Mouse (Mus musculus): ENCODE measurements around the gene C1qa. TPM values are rescaled to one million over a fixed set of nuclear protein-coding genes. Genes with fewer than 3 reads are reported as not detected.
A peak's percentile ranks its signal among the peaks of the same experiment; 100 is the strongest.

Gene C1qa
- 39.4 and 41.2 TPM in 2 replicates for polyA plus RNA-seq (2015; fragmentation: Nextera tagmentation; extraction: Ambion mirVana)

- TF ChIP-seq CTCF (IDR thresholded peaks at IDR 0.05) (no peak), EP300 (IDR thresholded peaks at IDR 0.05) (no peak)
- no peak within 1 kb of the TSS for H3K27ac ChIP-seq (ENCODE audit: low read length)
Measured at GRCm38 (mm10) chr4:136898637-136899036, at the start of gene C1qa. Gene C1qa, minus strand, starts transcription at chr4:136898803.

GRCm38 (mm10) chr4:136945397-136945796 lies 46.8 kb upstream of the C1qa start:
- DNase-seq (ENCODE audit: low spot score) (no peak), ATAC-seq (no peak)
- Histone ChIP-seq H3K4me3 (ENCODE audit: low read depth, low read length) (no peak overlapping the region), H3K4me1 (ENCODE audit: insufficient read depth, low read depth, low read length) (no peaks in the 10 kb centered on the region), H3K36me3 (ENCODE audit: insufficient read depth, low read length) (no peaks in the 10 kb centered on the region), H3K27me3 (replicated peaks; ENCODE audit: insufficient read depth, low read length) (0 out of 2 replicates have a peak, but pooled peaks cover 5% of the 10 kb centered on the region), H3K4me2 (replicated peaks; ENCODE audit: low read depth, low read length) (no peak overlapping the region), H3K27ac (ENCODE audit: low read length) (no peak overlapping the region), H3K9me3 (ENCODE audit: low read length) (no peaks in the 10 kb centered on the region), H3K9ac (replicated peaks; ENCODE audit: low read depth) (no peak overlapping the region)
- WGBS, result 61% methylated on average over 17 of the region's 17 CpGs
- TF ChIP-seq CTCF (IDR thresholded peaks at IDR 0.05) (no peak), EP300 (IDR thresholded peaks at IDR 0.05) (no peak)

More at GRCm38 (mm10) chr4:136898637-136899036, at the start of gene C1qa:
- Histone ChIP-seq H3K9ac (replicated peaks; ENCODE audit: low read depth) (no peak within 1 kb of the TSS), H3K4me1 (ENCODE audit: insufficient read depth, low read depth, low read length) (no peaks in the 10 kb centered on the region), H3K4me3 (ENCODE audit: low read depth, low read length) (no peak within 1 kb of the TSS), H3K9me3 (ENCODE audit: low read length) (no peaks in the 10 kb centered on the region), H3K27me3 (replicated peaks; ENCODE audit: insufficient read depth, low read length) (0 out of 2 replicates have a peak, but pooled peaks cover 5% of the 10 kb centered on the region), H3K4me2 (replicated peaks; ENCODE audit: low read depth, low read length) (no peak within 1 kb of the TSS), H3K36me3 (ENCODE audit: insufficient read depth, low read length) (no peaks in the 10 kb centered on the region)
- 63% methylated on average over 9 of the region's 9 CpGs for WGBS
- no peak for ATAC-seq
- no peak for DNase-seq (ENCODE audit: low spot score)

GRCm38 (mm10) chr4:136944558-136945350 lies 46.2 kb upstream of the C1qa start:
- ATAC-seq, result no peak
- DNase-seq (ENCODE audit: low spot score), result no peak
- no peak overlapping the region for H3K27ac ChIP-seq (ENCODE audit: low read length)

GRCm38 (mm10) chr4:136943175-136943574 lies 44.6 kb upstream of the C1qa start:
- Histone ChIP-seq H3K4me2 (replicated peaks; ENCODE audit: low read depth, low read length) (no peak overlapping the region), H3K9ac (replicated peaks; ENCODE audit: low read depth) (no peak overlapping the region), H3K27ac (ENCODE audit: low read length) (no peak overlapping the region), H3K9me3 (ENCODE audit: low read length) (no peaks in the 10 kb centered on the region), H3K4me1 (ENCODE audit: insufficient read depth, low read depth, low read length) (no peaks in the 10 kb centered on the region), H3K27me3 (replicated peaks; ENCODE audit: insufficient read depth, low read length) (0 out of 2 replicates have a peak, but pooled peaks cover 5% of the 10 kb centered on the region), H3K36me3 (ENCODE audit: insufficient read depth, low read length) (no peaks in the 10 kb centered on the region), H3K4me3 (ENCODE audit: low read depth, low read length) (no peak overlapping the region)
- no peak for DNase-seq (ENCODE audit: low spot score)
- WGBS, result 14% methylated on average over 13 of the region's 13 CpGs
- ATAC-seq, result no peak
- no peak for TF ChIP-seq CTCF (IDR thresholded peaks at IDR 0.05)
- no peak for TF ChIP-seq EP300 (IDR thresholded peaks at IDR 0.05)

More at GRCm38 (mm10) chr4:136944558-136945350, 46.2 kb upstream of the C1qa start:
- Histone ChIP-seq H3K4me2 (replicated peaks; ENCODE audit: low read depth, low read length) (no peak overlapping the region), H3K9me3 (ENCODE audit: low read length) (no peaks in the 10 kb centered on the region), H3K9ac (replicated peaks; ENCODE audit: low read depth) (no peak overlapping the region), H3K4me3 (ENCODE audit: low read depth, low read length) (no peak overlapping the region), H3K27me3 (replicated peaks; ENCODE audit: insufficient read depth, low read length) (0 out of 2 replicates have a peak, but pooled peaks cover 5% of the 10 kb centered on the region), H3K36me3 (ENCODE audit: insufficient read depth, low read length) (no peaks in the 10 kb centered on the region), H3K4me1 (ENCODE audit: insufficient read depth, low read depth, low read length) (no peaks in the 10 kb centered on the region)
- WGBS, result 77% methylated on average over 11 of the region's 11 CpGs
- no peak for TF ChIP-seq CTCF (IDR thresholded peaks at IDR 0.05)
- TF ChIP-seq EP300 (IDR thresholded peaks at IDR 0.05), result no peak

GRCm38 (mm10) chr4:136942761-136943160 lies 44.2 kb upstream of the C1qa start:
- no peak for DNase-seq (ENCODE audit: low spot score)
- Histone ChIP-seq H3K4me1 (ENCODE audit: insufficient read depth, low read depth, low read length) (no peaks in the 10 kb centered on the region), H3K36me3 (ENCODE audit: insufficient read depth, low read length) (no peaks in the 10 kb centered on the region), H3K9ac (replicated peaks; ENCODE audit: low read depth) (no peak overlapping the region), H3K4me2 (replicated peaks; ENCODE audit: low read depth, low read length) (no peak overlapping the region), H3K4me3 (ENCODE audit: low read depth, low read length) (no peak overlapping the region), H3K27ac (ENCODE audit: low read length) (no peak overlapping the region), H3K9me3 (ENCODE audit: low read length) (no peaks in the 10 kb centered on the region), H3K27me3 (replicated peaks; ENCODE audit: insufficient read depth, low read length) (0 out of 2 replicates have a peak, but pooled peaks cover 5% of the 10 kb centered on the region)
- WGBS, result 12% methylated on average over 18 of the region's 18 CpGs
- TF ChIP-seq EP300 (IDR thresholded peaks at IDR 0.05) (no peak), CTCF (IDR thresholded peaks at IDR 0.05) (no peak)
- peak; percentile 48; the same call in 1 of the 2 replicates for ATAC-seq

- no peak overlapping the region for H3K4me3 ChIP-seq (ENCODE audit: low read depth, low read length)
- no peaks in the 10 kb centered on the region for H3K36me3 ChIP-seq (ENCODE audit: insufficient read depth, low read length)
- H3K4me1 ChIP-seq (ENCODE audit: insufficient read depth, low read depth, low read length), result no peaks in the 10 kb centered on the region
- no peak overlapping the region for H3K4me2 ChIP-seq (replicated peaks; ENCODE audit: low read depth, low read length)
- no peaks in the 10 kb centered on the region for H3K9me3 ChIP-seq (ENCODE audit: low read length)
- no peak overlapping the region for H3K9ac ChIP-seq (replicated peaks; ENCODE audit: low read depth)
- no peak for ATAC-seq
- no peak for DNase-seq (ENCODE audit: low spot score)
- 80% methylated on average over 5 of the region's 5 CpGs for WGBS
- H3K27ac ChIP-seq (ENCODE audit: low read length), result no peak overlapping the region
- no peak for TF ChIP-seq CTCF (IDR thresholded peaks at IDR 0.05)
- no peak for TF ChIP-seq EP300 (IDR thresholded peaks at IDR 0.05)
- H3K27me3 ChIP-seq (replicated peaks; ENCODE audit: insufficient read depth, low read length), result no peaks in the 10 kb centered on the region
Measured at GRCm38 (mm10) chr4:136937935-136938334, 39.3 kb upstream of the C1qa start.
